Mouse (Mus musculus) liver, embryonic 18 days (tissue): ENCODE data around the gene Aig1. TPM values are rescaled to one million over a fixed set of nuclear protein-coding genes. Genes with fewer than 3 reads are reported as not detected.

ENCODE experiments used
- polyA plus RNA-seq: library from polyadenylated mRNA; depleted of rRNA; stranded (reverse); fragments of >200 nt; gene quantifications from 2 replicates; pipeline ENCODE4 v1.2.3, GENCODE M21; 2012; rRNA removed

Gene Aig1
- polyA plus RNA-seq = 12.2 and 12.3 TPM in 2 replicates

DNA sequence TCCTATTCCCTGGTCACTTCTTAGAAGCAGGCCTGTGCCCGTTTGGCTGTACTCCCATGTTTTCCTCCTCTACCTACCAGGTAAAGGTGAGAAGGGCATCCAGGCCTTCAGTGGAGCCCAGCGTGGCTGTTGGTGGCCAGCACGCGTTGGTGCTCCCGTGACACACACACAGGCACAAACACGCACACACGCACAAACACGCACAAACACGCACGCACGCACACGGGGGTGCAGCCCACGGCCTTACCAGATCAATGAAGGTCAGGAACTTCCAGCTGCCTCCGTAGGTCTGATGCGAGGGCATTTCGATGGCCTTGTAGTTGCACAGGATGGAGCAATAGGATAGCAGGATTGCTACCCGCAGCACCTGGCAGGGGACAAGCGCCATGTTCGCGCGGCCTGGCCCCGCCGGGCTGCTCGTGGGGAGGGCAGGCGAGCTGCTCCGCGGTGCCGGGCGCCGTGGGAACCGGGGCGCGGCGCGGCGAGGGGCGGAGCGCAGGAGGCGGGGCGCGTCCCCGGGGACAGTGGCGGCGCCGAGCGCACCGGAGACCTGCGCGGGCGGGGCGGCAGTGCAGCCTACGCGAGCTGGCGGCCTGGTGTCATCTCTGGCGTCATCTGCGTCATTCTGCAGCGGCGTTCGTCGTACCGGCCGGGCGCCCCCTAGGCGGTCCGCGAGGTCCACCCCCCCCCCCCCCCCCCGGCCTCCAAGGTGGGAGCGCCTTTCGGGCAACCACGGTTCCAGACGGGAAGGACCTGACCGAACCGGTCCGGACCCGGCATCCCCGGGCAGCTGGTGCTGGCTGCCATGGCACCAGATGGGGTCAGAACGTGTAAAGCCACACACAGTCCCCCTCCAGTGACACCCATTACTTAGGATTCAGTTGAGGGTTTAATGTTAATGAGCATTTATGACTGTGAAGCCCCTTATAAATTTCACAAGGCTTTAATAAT lies at the start of gene Aig1:
Gene Aig1 (minus strand): TSS at position 610 of the 951 bp plus-strand sequence.

Other genes starting within 250 kb of the Aig1 start
- 0.61 and 0.70 TPM in 2 replicates for gene Hivep2, start 97.1 kb upstream of the Aig1 start, polyA plus RNA-seq